Mouse (Mus musculus): Measurements from ENCODE around the gene Mmp10.

The Mmp10 gene

GRCm38 (mm10) chr9:7502051-7502450, at the start of gene Mmp10:
TSS of gene Mmp10 (plus strand) at chr9:7502352.
- no peak for DNase-seq

GRCm38 (mm10) chr9:7453302-7453701, 48.9 kb upstream of the Mmp10 start:
- no peak for DNase-seq

- DNase-seq = no peak
Measured at GRCm38 (mm10) chr9:7470262-7470661, 31.9 kb upstream of the Mmp10 start.

DNA sequence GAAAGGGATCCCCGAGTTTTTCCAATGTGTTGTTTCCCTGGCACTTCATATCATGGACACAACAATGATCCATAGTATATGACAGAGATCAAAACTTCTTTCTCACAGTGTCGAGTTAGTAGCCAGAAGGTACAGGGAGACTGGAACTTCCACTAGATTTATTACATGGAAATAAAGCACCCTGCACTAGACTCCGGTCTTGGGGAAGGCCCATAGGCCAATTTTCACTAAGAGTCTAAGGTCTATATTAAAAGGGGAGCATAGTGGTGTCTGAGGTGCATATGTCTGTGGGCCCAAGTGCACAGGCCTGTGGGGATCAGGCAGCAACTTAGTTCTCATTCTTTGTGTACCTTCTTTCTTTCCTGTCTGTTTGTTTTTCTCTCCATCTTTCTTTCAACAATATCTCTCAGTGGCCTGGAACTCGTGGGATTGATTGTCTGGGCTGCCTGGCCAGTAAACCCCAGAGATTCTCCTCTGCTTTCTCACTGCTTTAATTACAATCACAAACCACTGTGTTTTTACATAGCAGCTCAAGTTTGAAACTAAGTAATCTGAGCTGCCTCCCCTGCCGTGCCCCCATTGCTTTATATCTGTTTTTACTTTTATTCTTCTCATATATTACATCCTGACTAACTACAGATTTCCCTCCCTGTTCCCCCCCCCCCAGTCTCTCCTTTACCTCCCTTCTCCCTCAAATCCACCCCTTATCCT, 18.3 kb upstream of the Mmp10 start:
- DNase-seq = no peak

- DNase-seq = no peak
Measured at GRCm38 (mm10) chr9:7501138-7501537, 1.0 kb upstream of the Mmp10 start.

GRCm38 (mm10) chr9:7507321-7507876, 5.2 kb downstream of the Mmp10 start:
- no peak for DNase-seq

- DNase-seq = no peak
Measured at GRCm38 (mm10) chr9:7509619-7510233, 7.6 kb downstream of the Mmp10 start.

DNA sequence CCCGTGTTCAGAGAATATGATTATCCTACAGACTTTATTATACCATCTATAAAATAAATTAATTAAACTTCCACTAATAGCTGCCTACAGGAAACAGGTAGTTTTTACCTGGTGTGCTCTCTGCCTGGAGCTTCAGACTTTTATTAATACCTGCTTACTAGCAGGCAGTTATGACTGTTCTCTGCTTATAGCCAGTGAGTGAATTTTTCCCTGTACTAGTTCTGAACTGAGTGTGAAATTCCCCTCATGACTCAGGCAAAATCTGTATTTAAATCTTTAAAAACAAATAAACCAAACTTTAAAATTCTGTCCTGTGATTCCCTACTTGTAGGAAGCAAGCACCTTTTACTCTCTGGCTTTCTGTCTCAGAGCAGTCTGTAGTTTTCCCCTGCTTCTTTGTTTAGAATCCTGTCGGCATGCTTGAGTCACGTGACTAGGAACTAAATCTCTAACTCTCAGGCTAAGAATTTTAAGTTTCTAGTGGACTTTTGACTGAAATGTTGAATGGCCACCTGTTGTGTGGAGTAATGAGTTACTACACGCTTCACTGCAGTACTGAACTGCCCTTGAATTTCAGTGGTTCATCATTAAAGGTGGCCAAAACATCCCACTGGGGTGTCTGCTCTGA, 15.9 kb downstream of the Mmp10 start:
- no peak for DNase-seq

GRCm38 (mm10) chr9:7526255-7526940, 24.2 kb downstream of the Mmp10 start:
- DNase-seq = no peak

DNA sequence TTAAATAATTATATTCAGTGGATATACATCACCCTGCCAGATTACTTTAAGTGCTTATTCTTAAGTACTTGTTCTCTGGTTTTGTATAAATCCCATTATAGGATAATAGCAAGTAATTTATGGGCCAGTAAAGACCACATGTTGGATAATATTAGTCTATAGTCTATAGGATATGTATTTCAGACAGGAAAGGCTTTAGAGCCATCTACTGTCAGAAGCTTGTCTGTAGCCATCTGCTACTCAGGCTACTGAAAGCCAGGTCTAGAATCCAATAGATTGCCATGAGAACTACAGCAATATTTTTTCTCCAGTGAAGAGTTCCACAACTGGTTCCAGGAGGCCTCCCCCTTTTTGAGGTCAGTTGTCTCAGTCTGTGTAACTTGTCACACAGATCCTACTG, 40.6 kb downstream of the Mmp10 start:
- DNase-seq = no peak

GRCm38 (mm10) chr9:7544923-7545457, 42.8 kb downstream of the Mmp10 start:
- no peak for DNase-seq

DNA sequence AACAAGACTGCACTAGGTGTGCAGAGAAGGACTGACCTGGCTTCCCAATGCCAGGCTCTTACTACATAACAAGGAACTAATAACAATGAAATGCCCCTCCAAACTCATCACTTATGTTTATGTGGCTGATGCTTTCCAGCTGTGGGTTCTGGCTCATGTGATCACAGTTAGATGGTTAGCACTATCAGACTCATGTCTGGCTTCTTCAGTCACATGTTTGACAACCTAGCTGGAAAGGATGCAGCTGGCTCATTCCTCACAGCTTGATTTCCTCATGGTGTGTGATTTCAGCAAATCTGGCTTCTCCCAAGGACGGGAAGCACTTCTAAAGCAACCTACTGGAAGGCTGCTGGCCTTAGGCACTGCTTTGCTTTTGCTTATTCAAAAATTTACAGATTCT, 43.3 kb downstream of the Mmp10 start:
- peak; percentile 61 for DNase-seq

DNA sequence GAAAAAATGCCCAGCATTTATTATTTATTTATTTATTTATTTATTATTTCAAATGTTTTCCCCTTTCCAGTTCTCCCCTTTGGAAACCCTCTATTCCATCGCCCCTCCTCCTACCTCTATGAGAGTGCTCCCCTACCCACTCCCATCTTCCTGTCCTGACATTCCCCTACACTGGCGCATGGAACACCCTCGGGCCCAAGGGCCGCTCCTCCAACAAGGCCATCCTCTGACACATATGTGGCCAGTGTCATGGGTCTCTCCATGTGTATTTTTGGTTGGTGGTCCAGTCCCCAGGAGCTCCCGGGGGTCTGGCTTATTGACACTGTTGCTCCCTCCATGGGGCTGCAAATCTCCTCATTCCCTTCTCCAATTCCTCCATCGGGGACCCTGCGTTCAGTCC, 43.8 kb downstream of the Mmp10 start:
- DNase-seq = no peak

DNA sequence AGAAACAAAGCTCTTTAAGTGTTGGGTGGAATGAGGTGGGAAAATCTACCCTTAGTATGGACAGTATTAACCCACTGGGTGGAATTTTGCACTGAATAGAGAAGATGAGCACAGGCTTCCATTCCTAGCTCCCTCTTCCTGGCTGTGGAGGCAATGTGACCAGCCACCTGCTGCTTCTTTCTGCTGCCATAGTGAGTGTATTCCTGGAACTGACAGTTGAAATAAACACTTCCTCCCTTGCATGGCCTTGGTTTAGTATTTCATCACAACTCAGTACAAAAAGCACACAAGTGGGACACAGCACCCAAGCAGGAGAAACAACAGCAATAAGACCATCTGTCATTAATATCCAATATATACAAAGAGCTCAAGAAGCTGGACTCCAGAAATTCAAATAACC, 49.8 kb downstream of the Mmp10 start:
- DNase-seq = no peak

DNA sequence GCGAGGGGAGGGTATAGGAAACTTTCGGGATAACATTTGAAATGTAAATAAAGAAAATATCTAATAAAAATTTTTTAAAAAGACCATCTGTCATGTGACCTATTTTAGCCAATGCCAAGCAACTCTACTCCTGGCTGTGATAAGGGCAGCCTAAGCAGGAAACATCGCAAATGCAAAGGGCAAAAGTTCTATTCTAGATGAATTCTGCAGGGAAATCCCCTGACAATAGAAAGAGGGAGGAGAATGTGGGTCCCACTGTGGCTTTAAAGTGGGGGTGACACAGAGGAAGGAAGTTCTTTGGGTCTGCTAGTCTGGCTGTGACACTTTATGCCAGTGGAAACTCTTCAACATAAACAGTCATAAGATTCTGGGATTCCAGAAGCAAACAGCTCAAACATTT, 51.4 kb downstream of the Mmp10 start:
- no peak for DNase-seq

GRCm38 (mm10) chr9:7554382-7554781, 52.2 kb downstream of the Mmp10 start:
- DNase-seq = peak; percentile 46

- DNase-seq = no peak
Measured at GRCm38 (mm10) chr9:7558221-7559017, 56.3 kb downstream of the Mmp10 start, which contains the start of gene Mmp8. TSS of gene Mmp8 (plus strand) at chr9:7558456.

All from lung, postnatal 14 days (tissue).